Mouse (Mus musculus) urinary bladder, adult 2 months (tissue): ENCODE results near the gene Olfr1347. TPM values are rescaled to one million over a fixed set of nuclear protein-coding genes. Genes with fewer than 3 reads are reported as not detected.
"Not testable (repeated sequence)": the region's sequence is repeated elsewhere in the genome, so short reads cannot be mapped to it uniquely, and the experiment has no call there.

ENCODE experiments used
- DNase-seq: peaks from one replicate; pipeline ENCODE4 v3.0.0; 2022; ENCODE audit warnings: low spot score
- polyA plus RNA-seq: library from polyadenylated mRNA; depleted of rRNA; stranded (reverse); fragments of >200 nt; gene quantifications from 2 replicates; pipeline ENCODE4 v1.2.3, GENCODE M21; 2012; rRNA removed

Gene Olfr1347
- not detected in 2 replicates for polyA plus RNA-seq

DNA sequence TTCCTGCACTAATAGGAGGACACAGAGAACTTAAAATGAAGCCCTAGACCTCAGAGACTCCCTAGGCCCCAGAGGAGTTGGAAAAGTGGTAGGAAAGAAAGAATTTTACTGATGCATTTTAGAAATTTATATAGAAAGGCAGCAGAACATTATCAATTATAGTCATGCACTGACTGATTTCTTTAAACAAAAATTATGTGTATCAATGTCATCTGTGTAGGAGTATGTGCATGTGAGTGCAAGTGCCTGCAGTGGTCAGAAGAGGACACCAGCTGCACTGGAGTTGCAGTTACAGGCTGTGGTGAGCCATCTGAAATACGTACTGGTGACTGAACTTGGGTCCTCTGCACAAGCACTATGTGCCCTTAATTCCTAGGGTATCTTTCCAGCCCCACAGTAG lies at the start of gene Olfr1347:
TSS of gene Olfr1347 (minus strand) at position 101 of the 400 bp plus-strand sequence.
- DNase-seq, result no peak

DNA sequence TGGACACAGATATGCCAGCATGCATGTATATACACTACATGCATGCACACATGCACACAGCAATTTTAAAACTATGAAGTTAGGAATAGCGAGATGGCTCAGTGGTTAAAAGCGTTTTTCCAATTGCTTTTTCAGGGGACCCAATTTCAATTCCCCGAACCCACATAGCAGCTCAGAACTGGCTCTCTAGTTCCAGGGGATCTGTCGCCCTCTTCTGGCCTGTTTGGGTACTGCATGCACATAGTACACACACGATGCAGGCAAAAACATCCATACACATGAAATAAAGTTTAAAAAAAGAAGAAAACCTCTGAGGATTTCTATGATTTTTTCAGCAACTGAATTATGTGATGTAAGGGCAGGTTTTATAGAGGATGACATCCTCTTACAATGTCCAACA lies 26.6 kb upstream of the Olfr1347 start:
- no peak for DNase-seq

DNA sequence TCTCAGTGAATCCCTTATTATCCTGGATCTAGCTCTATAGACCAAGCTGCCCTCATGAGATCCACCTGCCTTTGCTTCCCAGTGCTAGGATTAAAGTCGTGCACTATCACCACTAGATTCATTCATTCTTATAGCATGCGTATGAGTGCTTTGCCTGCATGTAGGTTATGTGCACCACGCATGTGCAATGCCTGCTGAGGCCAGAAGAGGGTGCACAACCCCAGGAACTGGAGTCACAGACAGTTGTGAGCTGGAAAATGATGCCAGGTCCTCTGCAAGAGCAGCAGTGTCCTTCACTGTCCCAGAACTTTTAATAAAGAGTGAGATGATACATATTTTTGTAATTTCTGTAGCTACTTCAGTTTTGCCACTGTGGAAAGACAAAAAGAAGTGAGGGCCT lies 25.4 kb upstream of the Olfr1347 start:
- no peak for DNase-seq

DNA sequence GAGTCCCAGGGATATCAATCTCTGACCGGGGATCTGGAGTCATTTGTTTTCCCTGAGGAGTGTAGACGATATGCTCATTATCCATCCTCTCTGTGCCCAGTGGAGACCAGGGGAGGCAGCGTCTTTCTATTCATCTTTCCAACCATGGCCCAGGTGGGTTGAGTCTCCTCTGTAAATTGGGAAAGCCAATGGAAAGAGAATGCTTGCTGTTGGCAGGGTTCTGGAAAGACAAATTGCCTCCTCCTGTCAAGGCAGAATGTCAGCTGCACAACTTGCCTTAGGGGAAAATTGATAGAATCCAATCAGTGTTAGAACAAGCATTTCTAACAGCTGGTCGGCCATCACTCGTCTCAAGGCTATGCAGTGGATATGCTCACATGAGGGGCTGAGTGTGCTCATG lies 23.3 kb upstream of the Olfr1347 start, which contains the start of gene Olfr1349:
TSS of gene Olfr1349 (minus strand) at position 101 of the 400 bp plus-strand sequence.
- DNase-seq, result no peak

DNA sequence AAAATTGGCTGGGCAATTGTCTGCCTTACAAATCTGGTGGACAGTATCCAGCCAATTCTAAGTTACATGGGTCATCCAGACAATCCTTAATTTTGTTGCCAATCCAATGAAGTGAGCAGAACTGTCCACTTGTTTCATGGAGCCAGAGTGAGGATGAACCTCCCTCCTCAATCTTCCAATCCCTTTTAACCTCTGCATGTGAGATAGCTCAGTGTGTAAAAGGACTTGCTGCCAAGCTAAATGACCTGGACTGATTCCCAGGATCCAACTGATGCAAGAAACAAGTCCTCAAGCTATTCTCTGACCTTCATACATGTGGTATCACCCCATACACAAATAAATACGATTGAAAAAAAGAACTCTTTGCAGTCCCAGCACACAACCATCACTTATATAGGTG lies 22.1 kb upstream of the Olfr1347 start:
- DNase-seq, result no peak

DNA sequence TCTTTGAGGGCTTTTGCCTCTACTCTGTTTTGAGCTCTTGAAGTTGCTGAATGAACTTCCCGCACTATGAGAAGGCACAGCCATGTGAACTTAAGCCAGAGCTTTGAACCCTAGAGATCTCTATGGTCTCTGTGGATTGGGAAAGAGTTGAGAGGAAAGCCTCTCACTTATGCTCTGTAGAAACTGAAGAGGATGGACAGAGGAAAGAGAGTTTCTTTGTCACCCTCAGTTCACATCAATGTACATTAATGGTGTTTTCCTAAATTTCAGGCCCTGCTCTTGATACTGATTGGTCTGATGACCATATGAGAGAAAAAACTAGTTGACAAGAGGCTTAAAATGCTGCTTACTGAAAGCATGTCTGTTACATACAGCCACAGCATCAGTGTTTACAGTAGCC lies 9.1 kb upstream of the Olfr1347 start, which contains the start of gene Olfr1348:
TSS of gene Olfr1348 (minus strand) at position 101 of the 400 bp plus-strand sequence.
- no peak for DNase-seq

- no peak for DNase-seq
These were observed 12.7 kb downstream of the Olfr1347 start, which contains the start of gene Olfr5 for GRCm38 (mm10) chr7:6486841-6487240. Gene Olfr5, minus strand, starts transcription at chr7:6486941.

DNA sequence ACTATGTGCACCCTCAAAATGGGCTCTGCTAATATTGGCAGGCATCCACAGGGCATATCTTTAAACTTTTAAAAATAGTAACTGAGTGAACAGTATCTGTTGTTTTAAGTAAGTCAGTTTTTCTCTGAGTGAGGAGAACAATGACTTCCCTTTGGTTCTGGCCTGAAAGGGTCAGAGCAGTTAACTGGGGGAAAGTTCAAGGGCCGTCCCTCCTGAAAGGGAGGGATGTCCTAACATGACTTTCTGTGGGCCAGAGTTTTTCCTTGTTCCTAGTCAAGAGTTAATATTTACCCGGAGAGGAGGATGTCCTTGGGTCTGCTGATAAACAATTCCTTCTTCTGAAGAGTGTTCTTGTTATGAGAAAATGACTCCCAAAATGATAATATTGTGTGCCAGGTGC lies 21.9 kb downstream of the Olfr1347 start:
- not testable (repeated sequence) for DNase-seq

DNA sequence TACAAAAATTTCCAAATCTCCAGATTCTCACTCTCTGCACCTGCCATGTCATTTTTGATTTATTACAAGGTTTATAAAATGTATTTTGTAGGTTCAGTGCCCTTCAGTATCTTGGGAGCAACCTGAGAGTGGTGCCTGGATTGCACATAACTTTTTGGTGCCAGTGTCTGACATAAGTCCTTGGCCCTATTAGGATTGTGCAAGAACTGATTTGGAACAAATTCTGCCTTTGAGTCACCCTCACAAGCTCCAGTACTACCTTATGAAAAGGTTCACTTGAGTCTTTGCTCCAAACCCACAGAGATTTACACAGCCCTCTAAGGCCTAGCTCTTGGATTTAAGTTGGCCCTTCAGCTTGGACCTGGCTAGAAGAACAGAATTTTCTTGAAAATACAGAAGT lies 32.6 kb downstream of the Olfr1347 start, which contains the start of gene Olfr1346:
TSS of gene Olfr1346 (plus strand) at position 151 of the 400 bp plus-strand sequence.
- DNase-seq, result no peak

DNA sequence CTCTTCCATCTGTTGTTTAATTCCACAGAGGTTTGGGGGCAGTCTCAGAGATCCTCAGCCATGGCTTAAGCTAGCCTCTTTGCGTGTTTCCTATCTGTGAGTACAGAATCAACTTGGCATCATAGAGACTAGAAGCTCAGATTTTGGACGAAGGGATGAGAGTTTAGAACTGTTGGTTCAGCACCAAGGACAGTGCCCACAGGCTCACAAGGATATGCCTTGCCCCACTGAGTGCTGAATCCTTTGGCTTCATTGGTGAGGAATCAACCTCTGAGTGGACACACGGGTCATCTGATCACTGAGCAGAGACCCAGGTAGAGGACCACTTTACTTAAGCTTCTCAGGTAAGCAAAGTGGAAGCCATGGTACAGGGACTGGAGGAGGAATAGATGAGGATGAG lies 43.2 kb downstream of the Olfr1347 start:
- DNase-seq, result no peak

- no peak for DNase-seq
These were observed 43.7 kb downstream of the Olfr1347 start, which contains the start of gene Olfr1336 for GRCm38 (mm10) chr7:6455868-6456267. Gene Olfr1336, plus strand, starts transcription at chr7:6456168.

- no peak for DNase-seq
These were observed 51.8 kb downstream of the Olfr1347 start for GRCm38 (mm10) chr7:6447771-6448170.

DNA sequence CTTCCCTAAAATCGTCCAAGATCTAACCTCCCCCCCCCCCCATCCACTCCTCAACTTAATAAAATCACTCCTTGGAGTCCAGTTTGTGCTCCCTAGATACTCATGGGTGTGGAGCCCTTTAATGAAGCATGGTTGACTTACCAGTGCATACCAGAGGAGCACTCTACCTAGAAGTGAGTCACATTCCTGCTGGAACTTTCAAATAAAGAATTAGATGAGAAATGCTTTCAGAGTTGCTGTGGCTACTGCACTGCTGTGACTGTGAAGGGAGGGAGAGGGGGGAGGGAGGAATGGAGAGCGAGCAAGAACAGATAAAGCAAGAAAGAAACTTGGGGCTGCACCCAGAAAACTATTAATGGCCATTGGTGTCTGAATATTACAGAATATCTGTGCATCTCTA lies 58.4 kb downstream of the Olfr1347 start:
- DNase-seq, result no peak

DNA sequence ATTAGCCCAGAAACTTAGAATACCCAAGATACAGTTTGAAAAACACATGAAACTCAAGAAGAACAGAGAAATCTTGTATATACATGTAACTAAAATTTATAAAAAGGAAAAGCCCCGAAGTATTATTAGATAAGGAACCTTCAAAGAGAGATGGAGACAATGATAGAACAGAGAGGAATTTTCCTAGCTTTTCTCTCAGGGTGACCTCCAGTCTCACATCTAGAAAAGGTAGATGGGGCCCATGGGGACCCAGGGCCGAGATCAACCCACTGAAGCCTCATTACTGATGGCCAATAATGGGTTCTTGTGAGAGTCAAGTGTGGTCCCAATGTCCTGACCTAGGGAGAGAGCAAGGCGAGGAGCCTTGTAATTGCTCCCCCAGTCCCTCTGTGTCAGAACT lies 61.2 kb downstream of the Olfr1347 start, which contains the start of gene Olfr1344:
TSS of gene Olfr1344 (plus strand) at position 301 of the 400 bp plus-strand sequence.
- no peak for DNase-seq

Other genes with a start within 250 kb of the Olfr1347 start
- gene Epp13, start 247.0 kb downstream of the Olfr1347 start, polyA plus RNA-seq, result not detected in 2 replicates
- gene Zfp667, start 213.2 kb downstream of the Olfr1347 start, polyA plus RNA-seq, result 8.9 and 9.4 TPM in 2 replicates
- gene Zfp583, start 168.5 kb downstream of the Olfr1347 start, polyA plus RNA-seq, result 2.8 TPM in 2 replicates
- gene Gm3854, start 156.0 kb downstream of the Olfr1347 start, polyA plus RNA-seq, result 0.63 and 0.83 TPM in 2 replicates
- gene Zfp78, start 136.5 kb downstream of the Olfr1347 start, polyA plus RNA-seq, result 2.6 and 3.5 TPM in 2 replicates
- 8.2 and 10.0 TPM in 2 replicates for gene Zfp28, start 116.5 kb downstream of the Olfr1347 start, polyA plus RNA-seq
- gene Smim17, start 101.0 kb downstream of the Olfr1347 start, polyA plus RNA-seq, result 0.24 and 0.30 TPM in 2 replicates
- 0.03 TPM in 1 of 2 replicates, not detected in the other for gene Gm20715, start 89.5 kb downstream of the Olfr1347 start, polyA plus RNA-seq
- gene Olfr1344, start 61.1 kb downstream of the Olfr1347 start, polyA plus RNA-seq, result not detected in 2 replicates
- gene Olfr1336, start 43.6 kb downstream of the Olfr1347 start, polyA plus RNA-seq, result not detected in 2 replicates
- not detected in 2 replicates for gene Olfr1346, start 32.7 kb downstream of the Olfr1347 start, polyA plus RNA-seq
- not detected in 2 replicates for gene Olfr5, start 12.8 kb downstream of the Olfr1347 start, polyA plus RNA-seq
- not detected in 2 replicates for gene Olfr1348, start 9.0 kb upstream of the Olfr1347 start, polyA plus RNA-seq
- not detected in 2 replicates for gene Olfr1349, start 23.2 kb upstream of the Olfr1347 start, polyA plus RNA-seq
- gene Olfr1350, start 65.1 kb upstream of the Olfr1347 start, polyA plus RNA-seq, result not detected in 2 replicates
- gene Zim1, start 196.7 kb upstream of the Olfr1347 start, polyA plus RNA-seq, result 2.6 and 4.4 TPM in 2 replicates
- 34.1 and 38.6 TPM in 2 replicates for gene Peg3, start 230.7 kb upstream of the Olfr1347 start, polyA plus RNA-seq
- 0.78 and 0.84 TPM in 2 replicates for gene Usp29, start 230.8 kb upstream of the Olfr1347 start, polyA plus RNA-seq